Mouse (Mus musculus) cerebellum, postnatal 4 days (tissue): Measurements from ENCODE around the gene Kcnf1.

Experiments used
- DNase-seq, 2 experiments: peaks; one replicate each; pipeline ENCODE4 v3.0.0; 2022; ENCODE audit warnings: low spot score in 2 of 2, mixed read lengths in 1 of 2

The Kcnf1 gene

DNA sequence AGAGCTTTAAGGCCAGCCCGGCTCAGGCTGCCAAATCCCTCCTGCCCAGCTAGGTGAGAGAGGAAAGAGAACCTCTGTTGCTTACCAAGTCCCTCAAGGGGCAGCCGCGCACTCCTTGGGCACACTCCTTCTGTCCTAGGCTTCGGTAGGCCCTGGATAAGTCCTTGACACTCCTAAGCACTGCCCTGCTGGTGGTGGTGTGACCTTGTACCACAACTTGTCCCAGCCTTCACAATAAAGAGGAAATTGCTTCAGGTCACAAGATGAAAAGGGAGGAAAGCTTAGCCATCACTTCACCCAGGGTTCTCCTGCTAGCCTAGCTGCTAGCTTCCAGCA is at the start of gene Kcnf1:
Gene Kcnf1, minus strand, starts transcription at position 132 of the 336 bp plus-strand sequence.
- DNase-seq = no peak

DNA sequence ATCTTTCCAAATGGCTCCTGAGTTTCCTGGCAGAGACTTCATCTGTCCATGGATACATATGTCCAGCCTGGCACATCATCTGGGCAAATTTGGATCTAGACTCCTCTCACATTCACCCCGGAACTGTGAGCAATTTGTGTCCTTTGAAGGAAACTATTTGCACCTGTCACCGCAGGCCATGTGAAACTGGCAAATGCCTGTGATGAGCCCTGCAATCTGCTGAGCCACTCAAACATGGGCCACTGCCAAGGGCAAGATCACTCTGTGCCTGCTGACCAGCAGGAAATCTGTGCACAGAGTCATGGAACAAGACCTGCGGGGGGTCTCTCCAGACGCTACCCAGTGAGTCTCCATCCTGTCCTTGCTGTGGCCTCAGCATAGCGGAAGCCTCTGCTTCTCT is 48.3 kb upstream of the Kcnf1 start:
- DNase-seq = peak in 1 of 2 experiments; percentile 59

DNA sequence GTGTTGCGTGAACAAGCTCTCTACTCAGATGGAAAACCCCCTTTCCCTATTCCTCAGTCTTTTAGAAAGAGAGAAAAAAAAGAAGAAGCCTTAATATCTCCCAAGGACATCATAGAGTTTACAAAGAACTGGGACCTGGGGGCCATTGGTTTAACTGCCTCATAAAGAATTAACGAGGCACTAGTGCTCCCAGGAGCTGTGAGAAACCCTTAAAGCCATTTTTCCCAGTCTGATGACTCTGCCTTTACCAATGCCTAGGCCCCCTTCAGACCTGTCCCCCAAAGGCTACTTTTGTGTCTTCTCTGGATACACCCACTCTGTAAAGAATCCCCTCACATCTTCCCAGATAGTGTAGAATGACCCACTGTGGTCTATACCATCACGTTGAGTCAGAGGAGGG is 46.4 kb upstream of the Kcnf1 start:
- no peak for DNase-seq

DNA sequence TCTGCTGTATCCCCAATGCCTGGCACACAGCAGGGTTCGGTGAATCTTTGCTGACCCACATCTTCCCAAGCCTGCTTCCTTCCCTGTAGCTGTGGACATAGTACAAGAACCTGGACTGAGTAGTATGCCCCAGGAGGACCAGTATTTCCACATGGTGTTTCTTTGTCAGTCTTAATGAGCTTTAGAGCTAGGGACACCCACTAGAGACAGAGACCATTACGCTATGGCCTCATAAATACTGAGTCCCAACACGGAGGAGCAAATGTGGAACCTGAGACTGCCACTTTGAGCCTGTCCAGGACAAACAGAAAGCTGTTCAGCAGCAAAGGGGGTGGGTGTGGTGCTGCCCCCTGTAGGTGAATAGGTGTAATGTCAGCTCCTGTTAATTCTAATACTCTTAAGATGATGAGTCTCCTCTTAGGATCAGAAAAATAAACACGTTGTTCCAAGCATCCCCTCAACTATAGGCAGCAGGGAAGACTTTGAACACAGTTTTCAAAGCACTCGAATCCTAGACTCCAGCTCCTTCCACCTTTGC is 45.3 kb upstream of the Kcnf1 start:
- DNase-seq = no peak

DNA sequence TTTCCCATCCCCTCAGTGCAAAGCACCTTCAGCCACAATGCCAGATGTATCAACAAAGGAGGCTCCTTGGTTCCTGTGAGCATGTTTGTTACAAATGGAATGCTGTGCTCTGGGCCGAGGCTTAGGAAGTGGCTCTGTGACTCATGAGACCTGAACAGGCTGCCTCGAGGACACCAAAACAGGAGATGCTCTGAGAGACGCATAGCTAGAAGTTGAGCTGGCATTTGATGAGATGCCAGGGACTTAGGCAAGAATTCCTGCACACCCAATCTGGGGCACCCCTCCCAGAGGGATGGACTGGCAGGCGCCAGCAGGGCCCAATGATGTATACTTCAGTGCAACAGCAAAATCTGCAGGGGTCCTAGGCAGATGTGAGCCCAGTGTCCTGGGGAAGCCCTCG is 43.9 kb upstream of the Kcnf1 start:
- DNase-seq = no peak

DNA sequence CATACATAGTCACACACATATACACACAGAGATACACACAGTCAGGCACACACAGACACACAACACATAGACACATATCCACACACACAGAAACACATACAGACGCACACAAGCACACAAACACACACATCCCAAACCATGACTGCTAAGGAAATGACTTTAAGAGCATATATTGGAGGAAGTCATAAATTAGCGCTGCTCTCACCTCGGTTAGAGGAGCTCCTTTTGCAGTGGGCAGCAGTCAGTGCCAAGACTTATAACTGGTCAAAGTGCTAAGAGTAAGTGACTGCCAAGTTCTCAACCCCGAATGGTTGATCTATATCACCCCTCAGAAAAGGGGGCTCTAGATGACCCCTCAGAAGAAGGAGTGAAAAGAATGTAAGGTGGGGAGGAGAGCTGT is 42.4 kb upstream of the Kcnf1 start:
- DNase-seq = no peak

DNA sequence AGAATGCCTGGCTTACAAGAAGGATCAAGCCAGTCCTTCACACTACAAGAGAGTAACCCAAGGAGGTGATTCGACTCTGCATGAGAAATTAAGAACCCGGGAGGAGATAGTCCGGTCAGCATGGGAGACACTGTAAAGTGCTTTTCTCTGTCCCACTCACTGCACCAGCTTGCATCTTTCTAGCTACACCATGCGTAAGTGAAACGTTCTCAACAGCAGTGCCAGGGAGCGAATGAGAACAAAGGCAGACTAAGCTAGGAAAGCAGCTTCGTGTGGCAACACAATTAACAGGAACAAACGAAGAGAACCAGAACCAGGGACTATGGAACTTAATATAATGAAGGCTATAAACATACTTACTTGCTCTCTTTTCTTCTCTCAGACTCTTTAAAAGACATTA is 41.7 kb upstream of the Kcnf1 start:
- DNase-seq = no peak

DNA sequence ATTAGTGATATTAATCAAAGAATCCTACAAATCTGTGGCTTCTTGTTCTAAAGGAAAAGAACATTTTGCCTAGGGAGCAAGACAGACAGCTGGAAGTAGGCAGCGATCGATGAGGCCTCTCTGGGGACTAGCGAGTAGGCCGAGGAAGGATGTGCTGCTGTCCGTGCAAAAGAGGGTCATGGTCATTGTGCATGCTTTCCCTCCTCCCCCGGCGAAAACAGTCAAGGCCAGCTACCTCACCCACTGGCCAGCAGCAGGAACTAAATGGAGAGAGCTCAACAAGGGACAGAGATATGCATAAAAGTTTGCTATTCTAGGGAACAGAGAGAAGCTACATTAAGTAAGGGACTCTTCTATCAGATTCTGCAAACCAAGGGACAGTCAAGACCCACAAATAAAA is 39.1 kb upstream of the Kcnf1 start:
- DNase-seq = no peak

DNA sequence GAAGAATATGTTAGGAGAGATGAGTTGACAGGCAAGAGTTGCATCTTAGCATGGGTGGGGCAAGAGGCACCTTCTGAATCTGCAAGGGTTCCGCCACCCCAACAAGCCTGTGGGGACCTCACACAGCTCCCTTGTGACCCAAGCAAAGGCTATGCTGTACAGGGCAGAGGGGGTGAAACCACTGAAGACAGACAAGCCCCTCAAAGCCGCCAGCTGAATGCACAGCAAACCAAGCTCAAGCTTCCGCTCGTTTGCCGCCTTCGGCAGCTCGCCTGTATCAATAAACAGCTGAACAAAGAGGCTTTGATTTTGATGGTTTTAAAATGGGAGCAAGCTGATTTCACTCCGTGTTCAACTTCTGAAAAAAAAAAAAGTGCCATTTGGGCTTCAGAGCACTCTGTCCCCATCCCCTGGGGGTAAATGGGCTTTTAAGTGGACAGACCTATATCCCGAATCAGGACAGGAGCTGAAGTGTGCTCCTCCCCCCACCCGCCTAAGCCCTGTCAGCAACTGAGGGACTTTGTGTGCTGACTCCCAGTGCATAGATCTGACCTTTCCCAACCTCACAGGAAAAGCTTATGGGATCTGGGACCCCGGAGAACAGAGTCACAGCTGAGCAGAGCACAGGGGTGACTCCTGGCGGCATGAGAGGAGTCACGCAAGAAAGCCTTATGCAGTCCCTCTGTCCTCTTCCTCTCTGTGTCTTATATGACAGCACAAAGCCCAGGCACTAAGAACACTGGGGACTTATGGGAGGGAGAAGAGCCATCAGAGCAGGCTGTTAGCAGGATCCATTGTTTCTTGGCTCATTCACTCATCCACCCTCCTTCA is 26.0 kb upstream of the Kcnf1 start:
- no peak for DNase-seq

DNA sequence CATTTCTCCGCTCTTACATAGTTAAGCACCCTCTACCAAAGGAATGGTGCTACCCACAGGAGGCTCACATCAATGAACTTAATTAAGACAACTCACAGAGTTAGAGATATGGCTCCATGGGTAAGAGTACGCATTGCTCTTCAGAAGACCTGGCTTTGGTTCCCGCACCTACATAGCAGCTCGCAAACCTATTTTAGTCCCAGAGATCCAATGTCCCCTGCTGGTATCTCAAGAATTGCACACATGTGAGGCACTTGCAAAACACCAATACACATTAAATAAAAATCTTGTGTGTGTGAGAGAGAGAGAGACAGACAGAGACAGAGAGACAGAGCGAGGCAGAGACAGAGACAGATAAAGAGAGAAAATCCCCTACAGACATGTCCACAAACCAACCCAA is 21.9 kb upstream of the Kcnf1 start:
- no peak for DNase-seq

DNA sequence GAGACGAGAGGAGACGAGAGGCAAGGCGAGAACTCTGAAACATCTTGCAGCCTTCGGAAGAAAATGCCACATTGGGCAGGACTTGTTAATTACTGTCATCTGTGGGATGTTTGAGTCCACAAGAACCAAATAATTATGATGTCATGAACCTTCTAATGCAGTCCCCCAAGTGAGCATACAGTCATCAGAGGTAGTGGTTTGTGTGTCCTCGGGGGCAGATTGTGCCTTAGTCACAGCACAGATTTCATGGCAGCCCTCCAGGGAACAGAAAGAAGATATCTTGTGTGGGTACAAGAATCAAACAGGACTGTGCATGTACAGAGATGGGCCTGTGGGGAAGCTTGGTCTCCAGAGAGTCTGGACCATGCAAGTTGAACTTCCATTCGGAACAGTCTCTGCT is 17.5 kb upstream of the Kcnf1 start:
- no peak for DNase-seq

DNA sequence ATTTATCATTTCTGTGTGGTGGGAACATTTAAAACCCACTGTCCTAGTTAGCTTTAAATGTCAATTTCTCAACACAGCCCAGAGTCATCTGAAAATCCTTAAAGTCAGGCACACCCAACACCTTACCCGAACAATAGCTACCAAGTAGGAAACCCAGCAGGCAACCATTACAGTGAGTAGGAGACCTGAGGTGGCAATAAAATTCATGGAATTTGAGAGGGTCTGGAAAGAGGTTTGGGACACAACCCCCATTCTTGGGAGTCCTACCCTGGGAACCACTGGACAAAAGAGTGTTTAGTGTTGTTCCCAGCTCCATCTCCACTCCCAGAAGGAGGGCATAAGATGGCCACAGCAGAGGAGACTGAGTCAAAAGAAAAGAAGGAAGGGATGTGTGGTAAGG is 16.6 kb upstream of the Kcnf1 start:
- DNase-seq = no peak

DNA sequence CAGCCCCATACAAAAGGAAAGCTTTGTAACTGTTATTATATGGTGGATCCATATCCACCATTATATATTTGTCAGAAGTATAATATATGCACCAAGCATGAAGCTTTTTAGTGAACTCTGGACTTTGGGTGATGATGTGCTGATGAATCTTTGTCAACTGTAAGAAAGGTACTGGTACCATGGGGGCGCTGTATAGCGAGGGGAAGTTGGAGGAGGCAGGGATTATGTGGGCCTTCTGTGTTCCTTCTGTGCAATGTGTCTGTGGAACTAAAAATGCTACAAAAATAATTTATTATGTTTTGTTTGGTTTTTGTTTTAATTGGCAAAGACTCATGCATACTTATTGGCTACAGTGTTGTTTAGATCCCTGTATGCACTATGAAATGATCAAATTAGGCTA is 16.2 kb upstream of the Kcnf1 start:
- no peak for DNase-seq

DNA sequence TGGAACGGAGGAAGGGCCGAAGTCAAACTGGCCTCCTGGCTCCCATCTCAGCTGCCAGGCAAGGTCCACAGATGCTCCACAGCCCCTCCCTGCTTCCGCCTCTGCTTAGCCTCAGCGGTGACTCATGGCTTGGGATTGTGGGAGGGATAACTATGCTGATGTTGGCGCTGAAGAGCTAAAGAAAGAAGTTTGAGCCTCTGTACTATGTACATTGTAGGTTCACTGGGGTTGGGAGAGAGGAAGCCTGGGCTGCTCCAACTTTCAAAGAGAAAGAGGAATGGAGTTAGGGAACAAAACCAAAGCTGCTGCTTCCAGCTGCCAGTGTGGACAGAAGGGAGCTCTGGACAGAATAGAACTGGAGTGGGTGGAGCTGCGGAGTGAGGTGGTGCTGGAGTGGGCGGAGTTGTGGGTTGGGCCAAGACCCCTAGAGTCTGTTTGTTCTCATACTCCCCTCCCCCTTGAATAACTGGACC is 7.7 kb upstream of the Kcnf1 start:
- no peak for DNase-seq

DNA sequence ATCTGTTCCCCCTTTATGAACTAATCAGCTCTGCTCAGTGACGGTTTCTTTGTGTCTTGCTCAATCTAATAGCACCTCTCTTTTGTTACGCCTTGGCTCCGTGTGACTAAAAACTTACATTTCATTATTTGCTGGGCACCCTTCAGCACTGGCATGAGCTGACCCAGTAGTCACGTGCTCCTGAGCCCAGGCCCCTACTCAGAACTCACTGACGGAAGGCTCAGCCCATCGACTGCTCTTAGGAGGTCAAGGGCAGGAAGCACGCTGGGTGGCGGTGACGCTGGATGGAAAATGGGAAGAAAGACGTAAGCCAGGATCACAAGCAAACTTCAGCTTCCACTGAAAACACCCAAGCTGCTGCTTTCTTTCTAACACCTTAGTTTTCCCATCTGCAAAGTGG is 7.1 kb upstream of the Kcnf1 start:
- no peak for DNase-seq

DNA sequence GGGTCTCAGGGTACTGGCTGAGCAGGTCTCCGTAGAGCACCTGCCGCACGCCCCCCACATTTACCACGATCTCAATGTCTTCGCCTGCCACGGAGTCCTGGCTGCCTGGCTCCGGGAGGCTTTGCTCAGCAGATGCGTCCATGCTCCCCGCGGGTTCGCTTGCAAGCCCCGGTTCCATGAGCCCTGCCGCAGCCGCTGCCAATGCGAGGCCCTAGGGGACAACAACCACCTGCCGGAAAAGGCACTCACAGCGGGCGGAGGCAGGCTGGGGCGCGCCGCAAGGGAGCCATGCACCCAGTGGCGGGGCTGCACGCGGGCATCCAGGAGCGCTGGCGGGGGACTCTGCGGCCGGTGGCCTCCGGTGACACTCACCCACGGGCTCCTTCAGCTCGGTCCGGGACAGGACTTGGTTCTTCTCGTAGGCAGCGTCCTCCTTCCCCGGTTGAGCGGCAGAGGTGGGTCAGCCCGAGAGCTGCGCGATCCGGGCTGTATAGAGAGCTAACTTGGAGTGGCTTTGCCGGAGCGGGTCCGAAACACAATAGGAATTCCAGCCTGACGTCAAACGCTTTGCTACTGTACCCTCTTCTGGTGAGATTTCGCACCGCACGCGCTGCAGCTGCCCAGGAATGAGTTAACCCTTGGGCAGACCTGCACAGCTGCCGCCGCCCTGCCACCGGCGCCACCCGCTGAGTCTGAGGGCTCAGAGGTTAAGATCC is 489 bp downstream of the Kcnf1 start:
- peak; percentile 33 to 61 for DNase-seq

DNA sequence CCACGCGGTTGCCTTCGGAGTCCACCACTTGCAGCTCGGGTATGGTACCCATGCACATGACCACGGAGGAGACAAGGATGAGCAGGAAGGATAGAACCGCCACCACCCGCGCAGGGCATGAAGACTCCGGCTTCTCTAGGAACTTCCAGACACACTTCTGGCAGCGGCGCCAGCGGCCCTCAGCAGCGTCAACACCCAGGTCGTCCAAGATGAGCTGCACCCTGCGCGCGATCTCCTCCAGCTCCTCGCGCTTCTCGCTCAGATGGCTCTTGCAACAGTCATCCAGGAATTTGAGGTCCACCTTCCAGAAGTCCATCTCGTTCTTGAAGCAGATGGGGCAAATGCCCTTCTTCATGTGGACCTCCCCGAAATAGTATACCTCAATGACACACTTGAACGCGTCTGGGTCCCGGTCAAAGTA is 1.1 kb downstream of the Kcnf1 start:
- no peak for DNase-seq

DNA sequence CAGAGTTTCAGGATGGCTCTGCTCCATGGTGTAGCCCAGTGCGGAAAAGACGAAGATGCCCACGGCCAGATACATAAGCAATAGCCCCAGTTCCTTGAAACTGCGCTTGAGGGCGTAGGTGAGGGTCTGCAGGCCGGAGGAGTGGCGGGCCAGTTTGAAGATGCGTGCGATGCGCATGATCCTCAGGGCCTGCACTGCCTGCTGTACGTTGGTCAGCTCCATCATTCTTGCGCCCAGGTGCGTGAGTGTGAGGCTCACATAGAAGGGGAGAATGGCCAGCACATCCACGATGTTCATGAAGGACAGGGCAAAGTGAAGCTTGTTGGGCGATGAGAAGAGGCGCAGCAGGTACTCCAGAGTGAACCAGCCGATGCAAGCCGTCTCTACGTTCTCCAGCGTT is 1.6 kb downstream of the Kcnf1 start:
- no peak for DNase-seq

DNA sequence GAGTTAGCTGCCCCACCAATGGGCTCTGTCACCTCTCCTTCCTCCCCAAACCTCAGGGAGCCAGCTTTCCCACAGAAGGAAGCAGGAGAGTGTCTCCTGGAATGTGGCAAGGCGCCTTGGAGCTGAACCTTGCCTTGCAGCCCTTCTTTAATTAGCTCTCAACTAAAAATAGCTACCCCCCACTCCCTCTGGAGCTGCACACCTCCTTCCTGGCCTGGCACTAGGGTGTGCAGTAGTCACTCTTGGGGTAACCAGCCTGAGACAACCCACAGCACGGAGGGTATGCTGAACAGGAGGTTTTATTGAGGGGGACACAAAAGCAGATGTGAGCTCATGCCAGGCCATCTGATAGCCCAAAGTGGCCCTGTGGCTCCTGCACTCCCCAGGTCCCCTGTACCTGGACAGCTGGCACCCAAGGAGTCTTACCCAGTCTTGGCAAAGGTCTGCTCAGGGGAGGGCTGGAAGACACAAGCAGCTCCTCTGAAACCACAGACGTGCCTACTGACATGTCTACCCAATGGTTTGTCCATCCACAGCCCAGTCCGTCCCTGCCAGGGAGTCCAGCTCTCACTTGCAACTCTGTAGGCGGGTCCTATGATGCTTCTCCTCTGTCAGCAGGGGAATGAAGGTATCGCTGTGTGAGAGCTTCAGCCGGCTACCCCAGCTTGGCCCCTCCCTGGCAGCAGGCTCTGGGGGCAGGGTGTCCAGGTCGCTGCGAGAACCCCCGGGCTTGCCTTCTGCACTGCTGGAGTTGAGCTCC is 2.4 kb downstream of the Kcnf1 start:
- no peak for DNase-seq

DNA sequence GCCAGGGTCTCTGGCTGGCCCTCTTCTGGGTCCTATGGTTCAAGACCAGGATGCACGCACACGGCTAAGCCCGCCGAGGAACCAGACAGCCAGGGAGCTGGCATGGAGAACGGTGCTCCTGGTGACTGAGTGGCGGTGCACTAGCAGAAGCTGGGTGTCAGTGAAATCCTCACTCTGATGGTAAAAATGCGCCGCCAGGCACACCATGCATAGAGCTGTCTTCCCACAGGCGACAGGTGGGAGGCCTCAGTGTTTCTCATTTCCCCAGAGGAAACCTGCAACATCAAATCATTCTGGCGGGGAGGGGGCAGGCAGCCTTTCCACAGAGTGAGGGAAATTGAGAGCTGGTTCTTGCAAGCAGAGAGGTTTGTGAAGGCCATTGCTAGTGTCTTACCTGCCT is 6.3 kb downstream of the Kcnf1 start:
- no peak for DNase-seq

DNA sequence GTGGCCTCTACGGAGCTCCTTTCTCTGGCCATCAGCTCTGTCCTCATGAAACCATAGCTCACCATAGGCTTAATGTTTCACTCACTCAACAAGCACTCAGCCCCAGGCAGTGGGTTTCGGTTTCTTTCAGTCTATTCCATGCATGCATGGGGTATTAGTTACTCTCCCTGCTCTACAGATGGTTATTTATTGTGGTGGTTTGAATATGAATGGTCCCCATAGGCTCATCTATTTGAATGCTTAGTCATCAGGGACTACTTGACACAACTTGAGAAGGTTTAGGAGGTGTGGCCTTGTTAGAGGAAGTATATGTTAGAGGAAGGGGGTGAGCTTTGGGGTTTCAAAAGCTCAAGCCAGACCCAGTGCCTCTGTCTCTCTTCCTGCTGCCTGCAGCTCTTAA is 10.6 kb downstream of the Kcnf1 start:
- DNase-seq = no peak

DNA sequence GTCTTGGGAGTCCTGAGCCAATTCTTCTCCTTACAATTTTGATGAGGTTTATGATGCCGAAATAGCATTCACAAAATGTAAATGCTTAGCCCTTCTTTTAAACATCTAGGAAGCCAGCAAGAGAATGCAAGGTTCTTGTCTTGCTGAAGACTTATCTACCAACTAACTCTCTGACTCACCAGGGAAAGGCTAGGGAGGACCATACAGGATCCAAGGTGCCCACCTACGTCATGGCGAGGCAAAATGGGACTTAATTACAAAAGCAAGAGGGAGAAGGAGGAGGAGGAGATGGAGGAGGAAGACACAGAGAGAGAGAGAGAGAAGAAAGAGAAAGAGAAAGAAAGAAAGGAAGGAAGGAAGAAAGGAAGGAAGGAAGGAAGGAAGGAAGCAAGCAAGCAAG is 12.7 kb downstream of the Kcnf1 start:
- DNase-seq = no peak
